Mouse (Mus musculus) erythroblast, embryonic 14.5 days (primary cell): ENCODE results near the gene Plxdc2. TPM values are rescaled to one million over a fixed set of nuclear protein-coding genes. Genes with fewer than 3 reads are reported as not detected.

ENCODE experiments used
- H3K27me3 ChIP-seq: 2 replicates; pipeline ENCODE4 v1.6.1; 2012; ENCODE audit warnings: inconsistent platforms; ENCODE audit not compliant: control insufficient read depth
- H3K36me3 ChIP-seq: 2 replicates; pipeline ENCODE4 v1.6.1; 2012; ENCODE audit warnings: mild to moderate bottlenecking, inconsistent platforms; ENCODE audit not compliant: control insufficient read depth
- H3K4me1 ChIP-seq: 2 replicates; pipeline ENCODE4 v1.6.1; 2012; ENCODE audit warnings: inconsistent platforms; ENCODE audit not compliant: control insufficient read depth
- H3K4me3 ChIP-seq: replicated peaks from 2 replicates; pipeline ENCODE3; 2012; ENCODE audit warnings: moderate library complexity, mild to moderate bottlenecking, inconsistent platforms
- H3K9me3 ChIP-seq: 2 replicates; pipeline ENCODE4 v1.6.1; 2012; ENCODE audit warnings: low read length, inconsistent platforms, mixed read lengths; ENCODE audit not compliant: control insufficient read depth
- GATA1 ChIP-seq: IDR thresholded peaks from 2 replicates; pipeline ENCODE4 v1.6.1; 2012; ENCODE audit warnings: low read length, inconsistent platforms, mixed read lengths
- TAL1 ChIP-seq: IDR thresholded peaks from 3 replicates; pipeline ENCODE4 v1.6.1; 2012; ENCODE audit warnings: low read length, inconsistent platforms, mixed read lengths
- polyA plus RNA-seq: library from polyadenylated mRNA; stranded (reverse); fragments of >175 nt; gene quantifications from 2 replicates; pipeline ENCODE4 v1.2.3, GENCODE M21; 2012

Plxdc2 gene
- polyA plus RNA-seq, 1 experiment: not detected

- Histone ChIP-seq H3K4me3 (no peak overlapping the region), H3K4me1 (no peaks in the 10 kb centered on the region), H3K9me3 (no peaks in the 10 kb centered on the region), H3K36me3 (no peaks in the 10 kb centered on the region), H3K27me3 (no peaks in the 10 kb centered on the region)
- TF ChIP-seq GATA1: no peak
- TF ChIP-seq TAL1: no peak
Measured at GRCm38 (mm10) chr2:16523427-16523826, 167.3 kb downstream of the Plxdc2 start.

- no peaks in the 10 kb centered on the region for H3K9me3 ChIP-seq
- H3K4me3 ChIP-seq: no peak overlapping the region
- TF ChIP-seq TAL1 (no peak), GATA1 (no peak)
- H3K4me1 ChIP-seq: no peaks in the 10 kb centered on the region
- H3K36me3 ChIP-seq: no peaks in the 10 kb centered on the region
- H3K27me3 ChIP-seq: no peaks in the 10 kb centered on the region
Measured at GRCm38 (mm10) chr2:16532244-16532643, 176.1 kb downstream of the Plxdc2 start.

GRCm38 (mm10) chr2:16534566-16534965, 178.5 kb downstream of the Plxdc2 start:
- H3K27me3 ChIP-seq: no peaks in the 10 kb centered on the region
- no peaks in the 10 kb centered on the region for H3K9me3 ChIP-seq
- no peaks in the 10 kb centered on the region for H3K4me1 ChIP-seq
- no peaks in the 10 kb centered on the region for H3K36me3 ChIP-seq
- TF ChIP-seq GATA1: no peak
- no peak for TF ChIP-seq TAL1
- H3K4me3 ChIP-seq: no peak overlapping the region

- Histone ChIP-seq H3K27me3 (no peaks in the 10 kb centered on the region), H3K36me3 (no peaks in the 10 kb centered on the region), H3K9me3 (no peaks in the 10 kb centered on the region), H3K4me3 (no peak overlapping the region), H3K4me1 (no peaks in the 10 kb centered on the region)
- TF ChIP-seq TAL1 (no peak), GATA1 (no peak)
Measured at GRCm38 (mm10) chr2:16541226-16541625, 185.1 kb downstream of the Plxdc2 start.

- no peaks in the 10 kb centered on the region for H3K9me3 ChIP-seq
- H3K36me3 ChIP-seq: no peaks in the 10 kb centered on the region
- H3K4me1 ChIP-seq: no peaks in the 10 kb centered on the region
- TF ChIP-seq GATA1 (no peak), TAL1 (no peak)
- no peak overlapping the region for H3K4me3 ChIP-seq
- H3K27me3 ChIP-seq: no peaks in the 10 kb centered on the region
Measured at GRCm38 (mm10) chr2:16545207-16545606, 189.1 kb downstream of the Plxdc2 start.

- H3K4me3 ChIP-seq: no peak overlapping the region
- H3K27me3 ChIP-seq: no peaks in the 10 kb centered on the region
- H3K4me1 ChIP-seq: no peaks in the 10 kb centered on the region
- no peaks in the 10 kb centered on the region for H3K36me3 ChIP-seq
- H3K9me3 ChIP-seq: no peaks in the 10 kb centered on the region
- TF ChIP-seq GATA1: no peak
- no peak for TF ChIP-seq TAL1
Measured at GRCm38 (mm10) chr2:16559287-16559686, 203.2 kb downstream of the Plxdc2 start.

- Histone ChIP-seq H3K27me3 (no peaks in the 10 kb centered on the region), H3K9me3 (no peaks in the 10 kb centered on the region), H3K4me1 (no peaks in the 10 kb centered on the region), H3K36me3 (no peaks in the 10 kb centered on the region), H3K4me3 (no peak overlapping the region)
- TF ChIP-seq TAL1 (no peak), GATA1 (no peak)
Measured at GRCm38 (mm10) chr2:16568263-16568662, 212.2 kb downstream of the Plxdc2 start.

GRCm38 (mm10) chr2:16571169-16571751, 215.2 kb downstream of the Plxdc2 start:
- H3K4me3 ChIP-seq: no peak overlapping the region

GRCm38 (mm10) chr2:16576566-16576965, 220.5 kb downstream of the Plxdc2 start:
- Histone ChIP-seq H3K9me3 (no peaks in the 10 kb centered on the region), H3K36me3 (no peaks in the 10 kb centered on the region), H3K4me1 (no peaks in the 10 kb centered on the region), H3K27me3 (no peaks in the 10 kb centered on the region), H3K4me3 (no peak overlapping the region)
- TF ChIP-seq TAL1 (no peak), GATA1 (no peak)

More at GRCm38 (mm10) chr2:16571169-16571751, 215.2 kb downstream of the Plxdc2 start:
- Histone ChIP-seq H3K4me1 (no peaks in the 10 kb centered on the region), H3K9me3 (no peaks in the 10 kb centered on the region), H3K36me3 (no peaks in the 10 kb centered on the region), H3K27me3 (no peaks in the 10 kb centered on the region)
- no peak for TF ChIP-seq GATA1
- TF ChIP-seq TAL1: no peak

- TF ChIP-seq TAL1 (no peak), GATA1 (no peak)
- Histone ChIP-seq H3K36me3 (no peaks in the 10 kb centered on the region), H3K4me3 (no peak overlapping the region), H3K27me3 (no peaks in the 10 kb centered on the region), H3K4me1 (no peaks in the 10 kb centered on the region), H3K9me3 (no peaks in the 10 kb centered on the region)
Measured at GRCm38 (mm10) chr2:16578153-16578552, 222.0 kb downstream of the Plxdc2 start.
